Mouse (Mus musculus) layer of hippocampus, postnatal 25 days (tissue): Measurements from ENCODE around the gene Cxcl17. TPM values are rescaled to one million over a fixed set of nuclear protein-coding genes. Genes with fewer than 3 reads are reported as not detected.
A peak's percentile ranks its signal among the peaks of the same experiment; 100 is the strongest.

ENCODE experiments used
- DNase-seq, 2 experiments: peaks; one replicate each; pipeline ENCODE4 v3.0.0; 2022; ENCODE audit warnings: mixed read lengths in 2 of 2, low spot score in 1 of 2; ENCODE audit errors: extremely low spot score in 1 of 2
- total RNA-seq, 2 experiments: library from RNA; stranded (reverse); gene quantifications; 2 replicates each; pipeline ENCODE4 v1.2.3; 2021

Cxcl17 gene
- total RNA-seq, 2 experiments from 2014 or later = not detected

DNA sequence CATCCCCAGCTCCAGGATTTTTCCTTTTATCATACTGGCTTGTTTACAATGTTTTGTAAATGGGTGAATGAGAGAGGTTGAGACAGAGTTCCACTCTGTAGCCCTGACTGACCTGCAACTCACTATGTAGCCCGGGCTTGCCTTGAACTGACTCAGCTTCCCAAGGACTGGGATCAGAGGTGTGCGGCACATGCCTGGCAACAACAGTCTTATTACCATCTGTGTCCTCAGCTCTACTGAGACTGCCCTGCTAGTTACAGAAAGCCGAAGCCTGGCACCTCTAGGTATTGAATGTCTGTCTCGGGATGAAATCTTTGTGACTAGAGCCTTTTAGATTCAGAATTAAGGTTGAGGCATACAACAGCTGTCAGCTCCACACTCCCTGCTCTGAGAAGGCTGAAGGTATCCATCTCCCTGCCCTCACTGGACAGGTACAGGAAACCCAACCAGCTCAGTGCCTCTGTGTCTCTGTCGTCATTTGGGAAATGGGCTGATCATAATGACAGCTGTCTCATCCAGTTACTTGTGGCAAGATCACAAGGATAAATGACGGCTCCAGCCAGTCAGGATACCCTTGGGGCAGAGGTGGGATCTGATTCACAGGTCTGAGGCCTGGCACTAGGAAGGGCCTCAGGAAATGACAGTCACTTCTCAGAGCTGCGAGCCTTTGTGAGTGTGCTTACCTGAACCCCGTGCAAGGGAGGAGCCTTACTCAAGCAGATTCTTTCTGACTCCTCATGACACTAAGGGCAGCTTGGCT is 19.1 kb downstream of the Cxcl17 start:
- DNase-seq = no peak

- DNase-seq = no peak
Measured at GRCm38 (mm10) chr7:25392851-25393250, 19.8 kb downstream of the Cxcl17 start.

DNA sequence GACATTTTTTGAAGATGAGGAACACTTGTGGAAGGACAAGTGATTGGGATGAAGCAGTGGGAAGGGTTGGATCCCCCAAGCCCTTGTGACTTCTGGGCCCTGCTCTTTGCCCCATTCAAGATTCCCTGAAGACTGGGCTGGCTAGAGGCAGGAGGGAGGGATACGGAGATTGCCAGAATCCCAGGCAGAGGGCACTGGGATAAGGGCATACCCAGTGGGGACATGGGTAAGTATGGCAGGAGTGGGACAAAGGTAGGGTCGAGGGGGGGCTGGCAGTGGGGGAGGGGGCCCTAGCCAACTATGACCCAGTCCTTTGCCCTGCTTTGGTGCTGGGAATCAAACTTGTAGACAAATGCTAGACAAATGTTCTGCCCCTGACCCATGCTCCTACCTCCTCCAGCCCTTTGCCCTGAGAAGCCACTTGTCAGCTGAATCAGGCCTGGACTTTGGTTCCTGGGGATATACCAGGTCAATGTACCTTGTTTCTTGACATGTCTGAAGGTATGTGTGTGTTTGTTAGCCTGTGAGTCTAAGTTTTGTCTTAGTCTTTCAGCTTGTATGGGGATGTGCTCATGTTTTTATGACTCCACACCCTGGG is 20.7 kb downstream of the Cxcl17 start:
- DNase-seq = no peak

- DNase-seq = no peak
Measured at GRCm38 (mm10) chr7:25390986-25391385, 21.7 kb downstream of the Cxcl17 start.

GRCm38 (mm10) chr7:25390054-25390770 is 22.5 kb downstream of the Cxcl17 start:
- DNase-seq = no peak

GRCm38 (mm10) chr7:25388916-25389315 is 23.8 kb downstream of the Cxcl17 start:
- DNase-seq = no peak

- DNase-seq = no peak
Measured at GRCm38 (mm10) chr7:25387811-25388440, 24.8 kb downstream of the Cxcl17 start.

GRCm38 (mm10) chr7:25385850-25386555 is 26.7 kb downstream of the Cxcl17 start:
- DNase-seq = no peak

DNA sequence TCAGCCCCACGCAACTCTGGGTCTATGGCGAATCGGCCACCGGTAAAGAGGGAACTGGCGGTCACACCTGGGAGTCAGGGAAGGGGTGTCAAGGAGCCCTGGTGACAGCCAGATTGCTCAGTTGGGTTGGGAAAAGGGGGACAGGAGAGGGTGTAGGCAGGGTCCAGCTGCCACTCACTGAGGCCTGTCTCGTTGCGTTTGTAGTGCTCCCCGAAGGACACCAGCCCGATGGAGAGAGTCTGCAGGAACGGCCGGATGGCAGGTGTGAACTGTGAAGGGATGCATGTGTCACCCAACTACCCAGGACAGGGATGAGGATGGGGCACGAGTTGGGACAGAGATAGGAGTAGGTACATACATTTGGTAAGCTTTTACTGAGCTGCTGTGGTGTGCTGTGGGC is 27.4 kb downstream of the Cxcl17 start:
- DNase-seq = no peak

DNA sequence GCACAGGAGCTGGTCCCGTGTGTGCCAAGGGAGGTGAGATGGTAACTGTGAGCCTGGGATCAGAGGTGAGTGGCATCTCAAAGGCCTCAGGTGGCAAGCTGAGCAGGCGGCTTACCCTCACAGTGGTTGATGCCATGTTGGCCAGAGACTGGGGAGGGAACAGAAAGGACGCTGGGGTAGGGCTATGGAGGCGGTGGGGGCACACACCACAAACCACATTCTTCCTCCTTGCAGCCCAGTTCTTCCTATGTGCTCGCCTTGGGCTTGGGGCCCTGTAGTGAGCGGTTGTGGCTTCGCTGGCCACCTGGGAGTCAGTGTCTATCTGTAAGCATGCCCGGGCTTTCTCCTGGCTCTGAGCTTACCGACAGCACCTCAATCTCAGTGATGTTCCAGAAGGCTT is 27.9 kb downstream of the Cxcl17 start:
- DNase-seq = no peak

- no peak for DNase-seq
Measured at GRCm38 (mm10) chr7:25384318-25384717, 28.4 kb downstream of the Cxcl17 start.

DNA sequence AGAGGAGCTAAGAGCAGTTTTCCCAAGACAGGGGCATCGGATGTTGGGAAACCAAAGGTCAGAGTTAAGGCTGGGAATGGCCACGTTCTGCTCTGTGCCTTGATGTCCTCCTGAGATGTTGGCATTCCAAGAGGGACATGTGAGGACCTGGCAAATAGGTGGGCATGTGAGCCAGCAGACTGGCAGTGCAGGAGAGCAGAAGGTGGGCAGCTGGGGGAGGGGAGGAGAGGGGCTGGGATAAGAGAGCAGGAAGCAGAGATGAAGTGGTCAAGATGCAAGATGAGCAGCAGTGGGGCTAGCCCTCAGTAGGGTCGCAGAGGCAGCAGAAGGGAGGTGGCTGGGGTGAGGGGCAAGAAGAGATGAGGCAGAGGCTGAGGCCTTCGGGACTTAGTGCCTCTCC is 28.8 kb downstream of the Cxcl17 start:
- no peak for DNase-seq

GRCm38 (mm10) chr7:25383385-25383784 is 29.3 kb downstream of the Cxcl17 start:
- no peak for DNase-seq

DNA sequence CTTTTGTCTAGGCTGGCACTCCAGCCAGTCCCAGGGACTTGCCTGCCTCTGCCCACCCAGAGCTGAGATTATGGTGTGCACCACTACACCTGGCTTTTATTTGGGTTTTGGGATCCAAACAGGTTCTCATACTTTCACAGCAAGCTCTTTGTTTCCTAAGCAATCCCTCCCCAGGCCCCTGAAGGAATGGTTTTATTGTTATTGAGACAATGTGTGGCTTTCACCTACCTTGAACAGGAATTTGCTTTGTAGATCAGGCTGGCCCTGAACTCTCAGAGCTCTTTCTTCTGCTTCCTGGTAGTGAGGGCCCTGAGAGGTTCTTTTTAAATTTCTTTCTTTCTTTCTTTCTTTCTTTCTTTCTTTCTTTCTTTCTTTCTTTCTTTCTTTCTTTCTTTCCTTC is 30.1 kb downstream of the Cxcl17 start:
- DNase-seq = no peak

DNA sequence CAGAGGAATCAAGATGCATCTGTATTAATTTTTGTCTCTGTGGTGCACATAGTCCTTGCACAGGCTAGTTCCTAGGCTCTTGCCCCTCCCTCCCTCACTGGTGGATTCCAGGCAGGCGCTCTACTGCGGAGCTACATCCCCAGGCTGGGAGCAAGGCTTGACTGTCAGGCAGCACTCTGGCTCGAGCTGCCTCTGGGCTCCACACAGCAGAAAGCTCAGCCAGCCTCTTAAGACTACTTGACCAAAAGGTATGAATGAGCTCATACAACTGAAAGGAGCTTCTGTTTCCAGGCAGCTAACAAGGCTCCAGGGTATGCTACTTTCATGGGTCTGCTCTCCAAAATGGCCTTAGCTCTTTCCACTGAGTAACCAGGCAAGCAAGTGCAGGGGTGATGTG is 31.4 kb downstream of the Cxcl17 start:
- no peak for DNase-seq

DNA sequence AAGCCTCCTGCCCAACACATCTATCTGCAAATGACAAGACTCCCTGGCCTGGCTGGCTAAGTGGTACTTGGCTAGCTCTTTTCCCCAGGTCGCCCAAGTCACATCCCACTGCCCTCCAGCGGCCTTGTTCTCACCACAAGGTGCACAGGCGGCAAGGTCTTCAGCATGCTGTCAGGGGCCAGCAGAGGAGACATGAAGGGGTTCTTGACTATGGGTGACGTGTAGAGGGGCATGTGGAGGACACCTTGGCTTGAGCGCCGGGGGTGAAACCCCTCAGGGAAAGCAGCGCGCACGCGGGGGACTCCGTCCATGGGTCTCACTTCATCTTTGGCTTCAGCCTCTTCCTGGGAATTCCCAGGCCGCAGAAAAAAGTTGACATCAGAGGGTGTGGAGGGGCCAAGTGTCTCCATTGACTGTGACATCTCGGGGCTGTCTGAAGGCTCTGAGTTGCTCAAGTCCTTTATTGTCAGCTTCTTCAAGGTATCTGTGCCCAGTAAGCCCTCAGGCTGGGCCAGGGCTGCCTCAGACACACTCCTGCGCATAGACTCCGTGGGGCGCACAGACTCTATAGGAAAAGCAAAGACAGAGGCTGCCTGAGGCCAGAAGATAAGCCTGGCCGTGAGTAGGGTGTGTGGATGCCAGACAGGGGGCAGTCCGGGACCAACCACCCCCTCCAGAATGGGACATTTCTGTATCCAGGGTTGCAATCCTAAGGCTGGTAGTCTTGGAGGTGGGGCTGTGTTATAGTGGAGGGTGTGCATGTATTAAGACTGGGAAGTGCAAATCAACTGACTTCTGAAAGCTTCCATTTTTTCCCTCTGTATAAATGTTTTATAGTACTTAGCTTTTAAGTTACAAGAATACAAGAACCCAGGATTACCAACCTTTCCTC is 32.0 kb downstream of the Cxcl17 start:
- no peak for DNase-seq

- DNase-seq = peak in 1 of 2 experiments; percentile 55
Measured at GRCm38 (mm10) chr7:25379551-25380351, 32.9 kb downstream of the Cxcl17 start.

DNA sequence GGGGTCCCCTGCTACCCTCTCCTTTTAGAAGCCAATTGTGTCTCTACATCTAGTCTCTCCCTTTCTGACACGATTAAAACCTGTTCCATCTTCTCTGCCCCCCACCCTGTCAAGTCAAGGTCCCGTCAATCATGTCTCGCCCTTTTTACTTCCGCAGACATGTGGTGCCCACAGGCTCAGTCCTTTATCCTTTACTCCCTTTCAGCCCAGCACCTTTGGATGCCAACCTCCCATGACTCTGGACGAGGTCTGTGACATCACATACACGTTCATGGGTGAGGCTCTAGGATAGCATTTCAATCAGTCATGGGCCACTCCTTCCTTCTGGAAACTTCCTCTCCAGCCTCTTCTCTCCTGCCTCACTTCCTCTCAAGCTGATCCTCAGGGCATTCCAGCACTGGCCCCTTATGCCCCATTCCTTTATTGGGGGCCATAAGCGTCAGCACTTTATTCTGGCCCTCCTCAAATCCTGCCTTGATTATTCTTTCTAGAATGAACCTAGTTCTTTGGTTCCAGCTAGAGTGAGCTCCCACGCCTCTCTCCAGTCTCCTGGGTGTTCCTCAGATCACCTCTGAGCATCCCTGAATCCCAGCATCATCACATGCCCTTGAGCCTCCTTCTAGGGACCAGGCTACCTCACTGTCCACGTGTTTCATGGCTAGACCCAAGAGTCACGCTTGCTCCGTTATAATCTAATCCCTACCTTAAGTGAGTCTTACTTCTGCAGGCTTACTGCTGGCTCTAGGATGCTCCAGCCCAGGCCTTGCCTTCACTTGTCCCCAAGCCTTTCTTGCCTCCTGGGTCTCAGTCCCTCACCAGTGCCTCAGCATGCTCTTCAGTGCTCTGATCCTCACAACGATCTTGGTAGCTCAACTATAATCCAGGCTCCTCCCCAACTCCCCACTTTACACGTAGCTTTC is 34.2 kb downstream of the Cxcl17 start:
- DNase-seq = no peak
